Mouse (Mus musculus) right cerebral cortex, postnatal 25 days (tissue): ENCODE results near the gene Vmn1r88.

Experiments
- DNase-seq: peaks from one replicate; pipeline ENCODE4 v3.0.0; 2022

Vmn1r88 gene

GRCm38 (mm10) chr7:13159268-13159667, at the start of gene Vmn1r88:
Vmn1r88 (plus strand) TSS chr7:13159568.
- no peak for DNase-seq

GRCm38 (mm10) chr7:13119817-13120216, 39.6 kb upstream of the Vmn1r88 start, which contains the start of gene Vmn1r86:
Vmn1r86 (minus strand) TSS chr7:13119917.
- no peak for DNase-seq

- DNase-seq = peak; percentile 5
Measured at GRCm38 (mm10) chr7:13123554-13124153, 35.7 kb upstream of the Vmn1r88 start.

GRCm38 (mm10) chr7:13131856-13132255, 27.5 kb upstream of the Vmn1r88 start:
- DNase-seq = no peak

GRCm38 (mm10) chr7:13137340-13137739, 22.0 kb upstream of the Vmn1r88 start:
- DNase-seq = no peak

GRCm38 (mm10) chr7:13140057-13140456, 19.3 kb upstream of the Vmn1r88 start, which contains the start of gene Vmn1r87:
Vmn1r87 (minus strand) TSS chr7:13140157.
- DNase-seq = no peak

GRCm38 (mm10) chr7:13212720-13213119, 53.4 kb downstream of the Vmn1r88 start, which contains the start of gene Vmn1r89:
Vmn1r89 (plus strand) TSS chr7:13213020.
- no peak for DNase-seq
